In the genomic region with DNA sequence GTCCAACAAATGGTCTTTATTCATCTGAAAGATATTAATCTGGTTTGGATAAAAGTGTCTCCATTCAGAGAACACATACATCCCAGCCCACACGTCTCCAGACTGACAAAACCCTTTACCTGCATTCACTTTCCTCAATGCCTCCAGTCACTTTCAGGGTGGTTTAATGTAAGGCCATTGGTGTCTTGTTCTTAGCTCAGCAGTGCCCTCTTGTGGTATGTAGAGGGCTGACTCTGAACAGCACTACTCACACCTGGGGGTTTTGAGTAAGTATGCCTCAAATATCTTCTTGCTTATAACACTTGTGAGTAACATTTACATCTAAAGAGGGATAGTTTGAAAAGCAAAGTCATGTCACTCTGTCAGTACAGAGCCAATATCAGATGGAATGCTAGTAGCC, we compare ENCODE assay signal across 9 mouse cellular contexts.
A peak's percentile ranks its signal among the peaks of the same experiment; 100 is the strongest.
DNase-seq lines count a peak whose midpoint lies in the region; ATAC-seq and TF ChIP-seq lines count a peak whose summit lies in the region.
"Had no signal": no experiment of that assay in that cellular context is flagged by ENCODE, and none has a peak within 500 bp of the region (broad histone marks: within the 10 kb centered on the region; RNA-seq: fewer than 3 reads in every experiment).

No protein-coding gene starts in this region.

- no peaks in the 10 kb centered on the region for H3K9me3 ChIP-seq in heart, embryonic 12.5 days (replicated peaks)
- H3K9me3 ChIP-seq in CH12.LX (replicated peaks; ENCODE audit: low read length) = no peaks in the 10 kb centered on the region
- H3K9me3 ChIP-seq: limb, embryonic 13.5 days had no signal

- H3K4me1 ChIP-seq in heart, embryonic 12.5 days (replicated peaks) = no peaks in the 10 kb centered on the region
- H3K4me1 ChIP-seq in CH12.LX (ENCODE audit: control insufficient read depth in 1 of 2, insufficient read depth in 2 of 2) = no peaks in the 10 kb centered on the region
- H3K4me1 ChIP-seq: limb, embryonic 13.5 days had no signal

- TF ChIP-seq POLR2A in CH12.LX (IDR thresholded peaks at IDR 0.05; ENCODE audit: low read depth, low read length) = no peak

- no peak overlapping the region for H3K4me3 ChIP-seq in heart, embryonic 12.5 days
- no peak overlapping the region for H3K4me3 ChIP-seq in CH12.LX (replicated peaks in 1 of 3; ENCODE audit: low read depth in 2 of 3, low read length in 2 of 3, poor library complexity in 1 of 3)
- H3K4me3 ChIP-seq: limb, embryonic 13.5 days had no signal

- H3K9ac ChIP-seq in heart, embryonic 12.5 days = no peak overlapping the region
- no peak overlapping the region for H3K9ac ChIP-seq in CH12.LX (ENCODE audit: insufficient read depth, low read depth)
- H3K9ac ChIP-seq: limb, embryonic 13.5 days had no signal

- no peak for ATAC-seq in heart, embryonic 12.5 days (ENCODE audit: insufficient number of reproducible peaks, low FRiP score)
- ATAC-seq in activated CD4-positive, CD25-positive, alpha-beta regulatory T cell, adult 4 months = no peak

- dilution Hi-C loops in CH12.LX (cut with MboI; ENCODE audit: extremely low pct_ligation_motif_present, extremely low pct_unique_long_range_greater_than_20kb, low sequenced_read_pairs) = no loop called here

- peak; percentile 52 to 77 for TF ChIP-seq CTCF in CH12.LX (conservative IDR thresholded peaks at IDR 0.05 in 1 of 2, IDR thresholded peaks at IDR 0.05 in 1 of 2; ENCODE audit: low read depth in 2 of 2, low read length in 2 of 2)

- peak; percentile 14 to 39 for DNase-seq in heart, adult 18-20 months
- peak; percentile 69 for DNase-seq in CH12.LX (ENCODE audit: extremely low read depth)
- DNase-seq in cerebellum, adult 9-11 months = peak; percentile 9
- peak; percentile 11 to 41 for DNase-seq in frontal cortex, postnatal 10 days (ENCODE audit: low spot score in 2 of 2)
- DNase-seq in layer of hippocampus, postnatal 10 days (ENCODE audit: low spot score in 2 of 2) = peak; percentile 40 to 48
- DNase-seq in naive thymus-derived CD4-positive, alpha-beta T cell, adult 2 months (ENCODE audit: low read depth) = peak; percentile 4

- H3K79me2 ChIP-seq in CH12.LX (replicated peaks; ENCODE audit: control insufficient read depth, extremely low read depth, insufficient read depth, poor library complexity, severe bottlenecking) = no peaks in the 10 kb centered on the region

- WGBS in heart, embryonic 12.5 days = 18% methylated on average over 1 of the region's 1 CpGs

- TF ChIP-seq RAD21 in CH12.LX (IDR thresholded peaks at IDR 0.05; ENCODE audit: low read depth, low read length) = peak; percentile 66

- in situ Hi-C loops in CH12.LX (cut with MboI; ENCODE audit: low pct_ligation_motif_present, low pct_unique_long_range_greater_than_20kb, low sequenced_read_pairs) = no loop called here

- H3K36me3 ChIP-seq in heart, embryonic 12.5 days = no peaks in the 10 kb centered on the region
- no peaks in the 10 kb centered on the region for H3K36me3 ChIP-seq in CH12.LX (replicated peaks in 1 of 2; ENCODE audit: control insufficient read depth in 1 of 2, insufficient read depth in 1 of 2, low read length in 1 of 2)
- H3K36me3 ChIP-seq: limb, embryonic 13.5 days had no signal

- no peak overlapping the region for H3K4me2 ChIP-seq in heart, embryonic 12.5 days
- no peak overlapping the region for H3K4me2 ChIP-seq in CH12.LX (ENCODE audit: insufficient read depth, low read depth, poor library complexity, severe bottlenecking)
- H3K4me2 ChIP-seq: limb, embryonic 13.5 days had no signal

- no peak for TF ChIP-seq EP300 in CH12.LX (IDR thresholded peaks at IDR 0.05; ENCODE audit: low read length)

- no peak overlapping the region for H3K27ac ChIP-seq in heart, embryonic 12.5 days (ENCODE audit: poor library complexity, severe bottlenecking)
- H3K27ac ChIP-seq in CH12.LX (ENCODE audit: insufficient read depth, low read depth) = no peak overlapping the region
- H3K27ac ChIP-seq: limb, embryonic 13.5 days had no signal

- 0 out of 2 replicates have a peak, but pooled peaks cover 8% of the 10 kb centered on the region for H3K27me3 ChIP-seq in heart, embryonic 12.5 days (replicated peaks)
- H3K27me3 ChIP-seq in CH12.LX (replicated peaks) = no peaks in the 10 kb centered on the region

TF ChIP-seq in CH12.LX, 34 proteins besides CTCF, POLR2A, EP300 and RAD21:
- TF ChIP-seq MAFK (IDR thresholded peaks at IDR 0.05; ENCODE audit: insufficient replicate concordance, low read length) (no peak), SMC3 (IDR thresholded peaks at IDR 0.05; ENCODE audit: low read depth, low read length) (peak; percentile 53), UBTF (IDR thresholded peaks at IDR 0.05; ENCODE audit: low read depth, low read length) (no peak)

Comparison
In these comparisons a context has a peak if more than half of its experiments do, and no peak if none do; other contexts are left out.
1. DNase-seq: peak in every context shown above with its lines; median percentile 69 in CH12.LX; 44 in layer of hippocampus, postnatal 10 days; 26 in heart, adult 18-20 months; 26 in frontal cortex, postnatal 10 days; 9 in cerebellum, adult 9-11 months; 4 in naive thymus-derived CD4-positive, alpha-beta T cell, adult 2 months.